Mouse (Mus musculus) cortical plate, adult 2 months (tissue): ENCODE results near the gene Fbxl17.

Experiments used
- CTCF ChIP-seq: fragments of 200-500 bp; IDR thresholded peaks from 2 replicates; pipeline ENCODE4 v1.5.1; 2011; ENCODE audit warnings: mild to moderate bottlenecking, control low read depth, low read length; ENCODE audit not compliant: insufficient read depth; ENCODE audit errors: extremely low read depth
- POLR2A ChIP-seq: fragments of 200-500 bp; IDR thresholded peaks from 2 replicates; pipeline ENCODE4 v1.6.1; 2011; ENCODE audit warnings: mild to moderate bottlenecking, low read length, control low read depth; ENCODE audit not compliant: insufficient read depth; ENCODE audit errors: extremely low read depth

GRCm38 (mm10) chr17:63075091-63076036 is 424.5 kb downstream of the Fbxl17 start:
- TF ChIP-seq POLR2A (no peak), CTCF (no peak)
